Mouse (Mus musculus): ENCODE results near the gene Luc7l.
A peak's percentile ranks its signal among the peaks of the same experiment; 100 is the strongest.

Luc7l gene

DNA sequence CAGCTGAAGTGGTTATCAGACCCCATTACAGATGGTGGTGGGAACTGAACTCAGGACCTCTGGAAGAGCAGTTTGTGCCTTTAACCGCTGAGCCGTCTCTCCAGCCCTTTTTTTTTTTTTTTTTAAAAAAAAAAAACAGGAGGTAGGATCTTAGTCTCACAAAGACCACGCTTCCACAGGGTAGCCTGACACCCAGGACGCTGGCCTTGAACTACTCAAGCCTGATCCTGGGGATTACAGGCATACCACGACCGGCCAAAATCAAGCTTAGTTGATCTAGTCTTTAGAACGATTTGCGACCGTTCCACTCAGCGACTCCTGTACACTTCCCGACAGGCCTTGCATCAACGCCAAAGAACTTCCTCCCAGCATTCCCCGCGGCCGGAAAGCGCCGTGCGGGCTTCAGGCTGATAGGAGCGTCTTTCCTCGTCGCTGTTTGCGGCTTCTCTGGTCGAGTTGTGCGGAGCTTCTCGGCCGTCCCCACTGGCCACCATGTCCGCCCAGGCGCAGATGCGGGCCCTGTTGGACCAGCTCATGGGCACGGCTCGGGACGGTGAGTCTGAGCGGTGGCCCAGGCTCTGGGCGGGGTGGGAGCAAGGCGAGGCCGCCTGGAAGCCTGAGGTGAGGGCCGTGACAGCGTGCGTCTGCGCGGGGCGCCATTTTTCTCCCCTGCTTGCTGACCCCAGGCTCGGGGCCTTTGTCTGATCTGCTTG, at the start of gene Luc7l:
TSS of gene Luc7l (plus strand) at position 358 of the 713 bp plus-strand sequence.
- DNase-seq = peak; percentile 93

DNA sequence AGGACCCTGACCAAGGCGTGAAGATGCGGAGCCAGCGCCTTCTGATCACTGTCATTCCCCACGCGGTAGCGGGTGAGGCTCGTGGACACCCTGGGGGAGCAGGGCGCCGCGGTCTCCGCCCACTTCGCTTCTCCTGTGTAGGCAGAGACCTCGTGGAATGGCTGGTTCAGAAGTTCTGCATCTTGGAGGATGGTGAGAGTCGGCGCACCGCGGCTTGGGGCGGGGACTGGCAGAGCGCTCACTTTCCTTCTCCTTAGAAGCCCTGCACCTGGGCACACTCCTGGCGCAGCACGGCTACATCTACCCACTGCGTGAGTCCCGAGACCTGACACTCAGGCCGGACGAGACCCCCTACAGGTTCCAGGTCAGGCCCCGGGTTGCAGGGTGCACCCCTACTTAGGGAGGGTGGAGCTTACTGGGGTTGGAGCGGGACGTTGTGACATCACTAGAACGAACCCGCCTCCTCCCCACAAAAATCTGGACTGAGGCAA, 49.3 kb upstream of the Luc7l start:
- peak; percentile 56 for DNase-seq

DNA sequence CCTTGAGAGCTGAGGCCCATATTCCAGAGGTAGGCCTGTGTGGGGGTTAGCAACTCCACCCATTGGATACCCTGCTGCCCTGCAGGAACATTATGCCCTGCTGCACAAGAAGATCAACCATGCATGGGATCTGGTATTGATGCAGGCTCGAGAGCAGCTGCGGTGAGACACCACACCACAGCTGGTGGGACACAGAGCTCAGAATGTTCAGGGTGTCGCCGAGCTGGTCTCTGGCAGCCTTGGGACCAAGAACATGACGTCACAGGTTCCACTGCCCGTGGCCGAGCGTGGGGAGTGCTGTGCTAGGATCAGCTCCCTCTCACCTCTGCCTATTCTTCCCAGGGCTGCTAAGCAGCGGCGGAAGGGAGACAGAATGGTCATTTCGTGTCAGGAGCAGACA, 47.9 kb upstream of the Luc7l start:
- DNase-seq = no peak

DNA sequence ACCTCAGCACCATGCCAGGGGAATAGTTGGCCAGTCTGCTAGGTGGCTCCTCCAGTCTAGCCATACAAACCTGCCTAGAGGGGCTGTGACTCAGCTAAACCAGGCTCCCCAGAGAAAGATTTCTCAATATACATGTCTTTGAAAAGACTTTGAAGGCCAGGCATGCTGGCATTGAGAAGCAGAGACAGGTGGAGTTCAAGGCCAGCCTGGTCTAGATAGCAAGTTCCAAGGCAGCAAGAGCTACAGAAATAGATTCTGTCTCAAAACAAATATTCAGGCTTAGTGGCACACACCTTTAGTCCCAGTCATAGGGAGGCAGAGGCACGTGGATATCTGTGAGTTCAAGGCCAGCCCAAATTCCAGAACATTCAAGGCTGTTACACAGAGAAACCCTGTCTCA, 46.3 kb upstream of the Luc7l start:
- no peak for DNase-seq

DNA sequence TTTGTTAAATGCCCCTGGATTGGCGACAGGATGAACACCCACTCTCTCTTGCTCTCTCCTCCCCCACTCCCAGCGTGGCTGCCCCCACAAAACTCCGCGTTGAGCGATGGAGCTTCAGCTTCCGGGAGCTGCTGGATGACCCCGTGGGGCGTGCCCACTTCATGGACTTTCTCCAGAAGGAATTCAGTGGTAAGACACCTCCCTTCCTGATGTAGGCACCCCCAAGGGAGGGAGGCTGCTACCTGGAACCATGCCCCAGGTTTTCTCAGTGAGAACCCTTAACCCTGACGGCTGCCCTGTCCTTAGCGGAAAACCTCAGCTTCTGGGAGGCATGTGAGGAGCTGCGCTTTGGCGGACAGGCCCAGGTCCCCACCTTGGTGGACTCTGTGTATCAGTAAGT, 45.0 kb upstream of the Luc7l start, which contains the start of gene Arhgdig:
TSS of gene Arhgdig (minus strand) at position 101 of the 400 bp plus-strand sequence.
- no peak for DNase-seq

DNA sequence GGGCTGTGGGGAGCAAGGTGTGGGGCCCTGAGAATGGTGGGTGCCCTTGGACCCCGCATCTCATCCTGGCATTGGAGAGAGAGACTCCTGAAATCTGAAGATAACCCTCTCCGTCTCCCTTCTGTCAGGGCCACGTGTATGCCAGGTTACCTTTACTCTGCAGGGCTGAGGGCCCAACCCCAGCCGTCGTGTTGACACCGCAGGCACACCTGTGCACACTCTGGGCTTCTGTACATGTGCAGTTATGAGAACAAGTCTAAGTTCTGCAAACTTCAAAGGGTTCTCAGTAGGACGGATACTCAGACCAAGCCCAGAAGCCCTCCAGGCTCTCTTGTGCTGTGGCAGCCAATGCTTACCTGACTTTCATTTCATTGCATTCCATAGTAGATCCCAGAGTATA, 40.5 kb upstream of the Luc7l start:
- DNase-seq = no peak

DNA sequence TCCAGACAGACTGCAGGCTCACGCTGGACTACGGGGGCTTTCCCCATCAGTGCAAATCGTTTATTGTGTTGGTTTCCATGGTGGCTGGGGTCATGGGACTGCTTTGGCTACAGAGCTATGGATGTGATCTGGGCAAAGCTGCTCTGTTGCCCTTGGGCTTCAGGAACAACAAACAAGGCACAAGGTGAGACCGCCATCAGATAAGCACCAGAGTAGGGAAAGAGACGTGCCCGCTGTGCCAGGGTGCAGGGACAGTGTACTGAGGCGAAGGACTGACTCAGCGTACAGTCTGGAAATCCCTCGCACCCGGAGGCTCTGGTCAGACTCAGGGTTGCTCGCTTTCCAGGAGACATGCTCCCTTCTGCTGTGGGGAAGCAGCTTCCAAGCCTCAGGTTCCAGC, 40.0 kb upstream of the Luc7l start:
- DNase-seq = no peak

DNA sequence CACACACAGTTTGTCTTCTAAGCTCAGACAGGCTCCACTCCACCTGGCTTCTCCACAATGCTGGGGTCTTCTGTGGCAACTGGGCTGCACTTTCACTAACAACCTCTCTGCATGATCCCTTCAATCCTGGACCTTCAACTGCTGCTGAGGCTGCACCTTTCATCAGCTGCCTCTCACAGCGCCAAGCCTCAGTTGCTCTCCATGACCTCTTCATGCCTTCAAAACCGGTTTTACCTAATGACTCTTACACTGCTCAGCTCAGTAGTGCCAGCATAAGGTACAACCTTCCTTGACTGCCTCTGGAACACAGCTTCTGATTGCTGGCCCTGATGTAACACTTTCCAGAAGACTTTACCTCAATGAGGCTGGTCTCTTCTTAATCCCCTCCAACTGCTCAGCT, 31.2 kb upstream of the Luc7l start:
- DNase-seq = no peak

DNA sequence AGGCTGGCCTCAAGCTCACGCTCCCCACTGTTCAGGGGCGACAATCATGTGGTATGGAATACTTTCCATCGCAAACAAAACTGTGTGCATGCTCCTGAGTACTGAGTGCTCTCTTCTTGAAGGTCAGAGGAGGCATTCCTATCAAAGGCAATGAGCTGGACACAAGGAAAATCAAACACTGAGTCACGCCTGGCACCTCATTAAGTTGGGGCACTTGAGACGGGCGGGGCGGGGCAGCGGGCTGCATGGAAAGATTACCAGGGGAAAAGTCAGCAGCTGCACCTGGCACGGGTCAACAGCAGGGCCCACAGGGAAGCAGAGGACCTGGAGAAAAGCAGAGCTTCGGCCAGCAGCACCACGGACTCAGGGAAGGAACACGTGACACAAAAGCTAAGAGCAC, 27.5 kb upstream of the Luc7l start:
- DNase-seq = no peak

DNA sequence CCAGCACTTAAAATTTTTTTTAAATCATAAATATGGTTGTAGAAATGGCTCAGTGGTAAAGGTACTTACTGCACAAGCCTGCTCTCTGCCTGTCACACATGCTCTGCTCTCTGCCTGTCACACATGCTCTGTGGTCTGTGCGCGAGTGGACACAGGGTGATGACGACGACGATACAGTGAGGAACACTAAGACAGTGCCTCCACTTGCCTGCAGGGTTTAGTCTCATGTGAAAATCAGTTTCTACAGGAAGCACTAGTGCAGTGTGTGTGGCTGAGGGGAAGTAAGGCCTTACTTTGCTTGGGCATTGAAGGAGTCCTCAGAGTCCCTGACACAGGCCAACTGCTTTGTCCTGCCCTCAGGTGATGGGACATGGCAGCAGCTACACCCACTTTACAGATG, 22.9 kb upstream of the Luc7l start:
- DNase-seq = no peak

DNA sequence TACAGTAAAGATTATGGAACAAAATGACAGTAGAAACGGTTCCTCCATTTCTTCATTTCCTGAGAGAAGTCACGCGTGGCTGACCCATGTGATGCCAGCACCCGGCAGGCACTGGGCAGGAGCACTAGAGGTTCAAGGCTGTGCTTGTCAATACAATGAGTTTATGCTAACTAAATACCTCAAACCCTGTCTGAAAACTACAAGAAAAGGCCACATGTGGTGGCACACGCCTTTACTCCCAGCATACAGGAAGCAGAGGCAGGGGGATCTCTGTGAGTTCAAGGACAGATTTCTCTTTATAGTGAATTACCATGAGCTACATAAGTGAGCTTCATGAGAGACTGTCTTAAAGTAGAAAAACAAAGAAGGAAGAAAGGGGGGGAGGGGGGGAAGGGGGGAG, 21.5 kb upstream of the Luc7l start:
- DNase-seq = no peak

DNA sequence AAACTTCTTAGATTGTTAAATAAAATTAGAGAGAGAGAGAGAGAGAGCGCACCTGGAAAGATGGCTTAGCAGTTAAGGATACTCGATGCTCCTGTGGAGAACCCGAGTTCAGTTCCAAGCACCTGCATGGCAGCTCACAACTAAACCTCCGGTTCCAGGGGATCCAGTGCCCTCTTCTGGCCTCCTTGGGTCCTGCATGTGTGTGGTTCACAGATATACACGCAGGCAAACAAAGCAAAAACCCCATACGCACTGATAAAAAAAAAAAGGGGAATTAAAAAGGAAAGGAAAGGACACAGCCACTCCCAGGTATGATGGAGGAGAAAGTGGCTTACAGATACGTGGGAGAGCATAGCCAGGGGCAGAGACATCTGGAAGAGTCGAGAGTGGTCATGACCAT, 19.8 kb upstream of the Luc7l start:
- no peak for DNase-seq

DNA sequence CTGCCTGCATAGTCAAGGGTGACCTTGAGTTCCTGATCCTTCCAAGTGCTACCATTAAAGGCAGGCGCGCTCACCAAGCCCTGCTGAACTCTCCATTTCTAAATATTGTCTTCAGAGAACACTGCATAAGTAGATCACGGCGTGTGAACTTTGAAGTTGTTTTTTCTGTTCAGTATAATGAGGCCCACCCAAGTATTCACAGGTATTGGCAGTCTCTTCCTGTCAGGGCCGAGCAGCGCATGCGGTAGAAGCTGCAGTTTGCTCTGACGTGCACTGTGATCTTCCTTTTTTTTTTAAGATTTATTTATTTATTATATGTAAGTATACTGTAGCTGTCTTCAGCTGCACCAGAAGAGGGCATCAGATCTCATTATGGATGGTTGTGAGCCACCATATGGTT, 18.3 kb upstream of the Luc7l start:
- DNase-seq = no peak

DNA sequence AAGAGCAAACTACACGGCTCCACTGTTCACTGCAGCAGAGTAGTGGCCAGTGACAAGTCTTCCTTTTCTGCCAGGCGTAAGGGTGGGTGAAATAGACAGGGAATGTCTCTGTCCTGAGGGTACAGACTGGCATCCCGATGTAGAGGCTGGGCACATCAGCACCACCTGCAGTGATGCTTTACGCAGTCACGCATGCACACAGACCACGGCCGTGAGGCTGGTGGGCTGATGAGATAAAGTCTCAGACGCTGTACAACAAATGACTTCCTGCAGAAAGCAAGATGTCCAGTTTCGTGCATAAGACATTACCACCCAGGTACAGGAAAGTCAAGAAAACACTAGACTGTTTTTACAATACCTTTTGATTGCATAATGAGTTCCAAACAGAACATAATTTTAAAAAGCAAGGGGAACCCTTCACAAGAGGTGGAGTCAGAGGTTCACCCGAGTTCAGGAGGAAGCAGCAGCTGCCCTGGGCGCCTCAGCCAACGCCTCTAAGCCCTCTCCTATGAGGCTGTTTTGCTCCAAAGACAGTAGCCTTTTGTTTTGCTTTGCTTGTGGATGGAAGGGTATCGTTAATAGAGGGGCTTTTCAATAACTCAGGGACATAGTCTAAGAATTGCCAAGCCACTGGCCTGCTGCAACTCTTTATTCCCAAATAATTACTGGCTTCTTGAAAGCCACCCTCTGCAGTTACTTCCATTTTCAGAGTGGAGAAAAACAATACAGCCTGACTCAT, 17.4 kb upstream of the Luc7l start:
- no peak for DNase-seq

DNA sequence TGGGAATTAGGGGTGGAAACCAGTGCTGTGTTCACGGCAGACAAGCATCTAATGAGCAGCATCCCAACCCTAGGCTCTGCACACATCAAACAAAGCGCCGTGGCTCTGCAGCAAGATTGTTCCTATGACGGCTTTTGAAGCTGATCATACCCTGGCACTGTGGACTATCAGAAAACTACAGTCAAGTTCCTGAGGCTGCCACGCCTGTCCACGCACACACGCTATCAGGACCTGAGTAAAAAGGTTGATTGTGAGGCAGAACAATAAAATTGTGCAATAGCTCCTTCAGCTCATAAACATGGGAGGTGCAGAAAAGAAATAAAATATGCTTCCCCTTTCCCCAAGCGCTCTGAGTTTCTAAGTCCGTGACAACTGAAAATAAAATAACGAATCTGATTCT, 15.0 kb upstream of the Luc7l start:
- DNase-seq = no peak

DNA sequence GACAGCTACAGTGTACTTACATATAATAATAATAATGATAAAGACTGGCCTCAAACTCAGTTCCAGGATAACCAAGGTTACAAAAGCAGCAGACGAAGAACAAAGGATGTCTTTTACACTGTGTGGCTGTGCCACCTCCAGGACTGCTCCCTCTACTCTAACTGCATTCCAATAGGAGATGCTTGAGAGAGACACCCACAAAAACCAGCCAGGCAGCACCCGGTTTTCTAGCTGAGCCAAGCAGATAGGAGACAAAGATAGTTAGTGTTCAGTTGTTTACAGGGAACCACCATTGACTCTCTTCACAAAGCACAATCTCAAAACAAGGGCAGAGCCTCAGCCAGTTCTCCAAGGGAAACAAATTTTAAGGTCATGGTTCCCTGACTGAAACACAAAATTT, 13.1 kb upstream of the Luc7l start:
- DNase-seq = peak; percentile 51

DNA sequence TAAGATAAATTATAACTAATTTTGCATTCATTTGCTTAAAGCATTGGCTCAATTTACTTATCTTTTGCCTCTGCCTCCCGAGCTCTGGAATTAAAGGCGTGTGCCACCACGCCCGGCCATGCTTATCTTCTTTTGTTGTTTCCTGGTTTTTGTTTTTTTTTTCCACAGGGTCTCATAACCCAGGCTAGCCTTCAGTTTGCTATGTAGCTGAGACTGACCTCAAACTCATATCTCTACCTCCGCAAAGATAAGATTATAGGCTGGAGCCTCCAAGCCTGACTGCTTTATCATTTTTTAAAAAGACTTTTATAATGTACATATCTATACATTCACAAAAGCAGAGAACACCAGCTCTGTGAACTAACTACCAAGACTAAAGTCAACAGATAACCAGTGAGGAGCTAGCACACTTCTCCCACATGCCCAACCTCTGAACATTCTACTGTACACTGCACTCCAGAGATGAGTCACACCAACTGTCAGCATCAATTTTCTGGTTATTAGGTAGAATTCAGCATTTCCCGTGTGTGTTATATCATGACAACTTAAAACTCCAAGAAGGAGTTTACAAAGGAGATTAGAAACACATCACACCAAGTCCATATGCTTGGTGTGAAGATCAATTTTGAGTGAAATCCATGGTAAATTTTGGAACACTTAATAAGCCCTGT, 12.4 kb upstream of the Luc7l start:
- no peak for DNase-seq

DNA sequence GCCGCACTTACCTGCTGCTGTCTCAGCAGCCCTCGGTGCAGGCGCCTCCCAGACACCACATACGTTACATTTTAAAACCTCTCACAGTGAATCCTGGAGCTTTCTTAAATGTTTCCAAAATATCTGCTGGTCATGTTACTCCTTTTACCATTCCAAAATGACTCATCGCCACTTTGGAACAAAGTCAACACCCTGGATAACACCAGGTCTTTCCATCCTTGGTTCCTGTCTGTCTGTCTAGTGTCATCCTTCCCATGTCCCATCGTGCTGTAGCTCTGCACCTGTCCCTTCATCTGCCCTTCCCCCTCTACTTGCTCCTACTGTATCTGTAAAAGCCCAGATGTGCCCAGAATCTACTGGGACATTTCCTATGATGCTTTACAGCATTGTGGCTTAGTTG, 11.7 kb upstream of the Luc7l start:
- no peak for DNase-seq

DNA sequence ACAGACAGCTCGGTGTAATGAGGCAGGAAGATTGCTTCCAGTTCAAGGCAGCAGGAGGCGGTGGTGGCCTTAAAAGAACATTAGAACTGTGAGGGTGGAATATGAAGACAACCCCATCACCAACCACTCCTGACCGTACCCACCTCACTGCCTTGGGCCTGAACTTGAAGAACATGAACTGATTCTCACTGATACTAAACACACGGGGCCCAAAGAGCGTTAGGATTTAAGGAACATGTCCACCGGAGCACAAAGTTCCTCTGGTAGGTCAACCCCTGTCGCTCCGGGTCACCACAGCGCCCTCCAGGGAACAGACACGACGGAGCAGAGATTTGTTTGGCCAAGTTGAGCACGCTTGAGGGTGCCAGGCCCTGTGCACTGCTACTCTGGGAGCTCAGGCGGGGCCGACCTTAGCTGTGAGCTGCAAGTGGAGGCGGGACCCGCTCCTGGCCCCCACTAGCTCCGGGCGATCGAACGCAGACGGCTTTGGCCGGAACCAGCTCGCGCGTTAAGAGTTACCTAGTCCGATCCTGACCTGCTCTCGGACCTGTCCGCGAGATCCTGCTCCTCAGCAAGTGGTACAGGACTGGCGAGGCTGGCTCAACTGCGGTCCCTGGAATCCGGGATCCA, 9.1 kb upstream of the Luc7l start:
- peak; percentile 74 for DNase-seq

DNA sequence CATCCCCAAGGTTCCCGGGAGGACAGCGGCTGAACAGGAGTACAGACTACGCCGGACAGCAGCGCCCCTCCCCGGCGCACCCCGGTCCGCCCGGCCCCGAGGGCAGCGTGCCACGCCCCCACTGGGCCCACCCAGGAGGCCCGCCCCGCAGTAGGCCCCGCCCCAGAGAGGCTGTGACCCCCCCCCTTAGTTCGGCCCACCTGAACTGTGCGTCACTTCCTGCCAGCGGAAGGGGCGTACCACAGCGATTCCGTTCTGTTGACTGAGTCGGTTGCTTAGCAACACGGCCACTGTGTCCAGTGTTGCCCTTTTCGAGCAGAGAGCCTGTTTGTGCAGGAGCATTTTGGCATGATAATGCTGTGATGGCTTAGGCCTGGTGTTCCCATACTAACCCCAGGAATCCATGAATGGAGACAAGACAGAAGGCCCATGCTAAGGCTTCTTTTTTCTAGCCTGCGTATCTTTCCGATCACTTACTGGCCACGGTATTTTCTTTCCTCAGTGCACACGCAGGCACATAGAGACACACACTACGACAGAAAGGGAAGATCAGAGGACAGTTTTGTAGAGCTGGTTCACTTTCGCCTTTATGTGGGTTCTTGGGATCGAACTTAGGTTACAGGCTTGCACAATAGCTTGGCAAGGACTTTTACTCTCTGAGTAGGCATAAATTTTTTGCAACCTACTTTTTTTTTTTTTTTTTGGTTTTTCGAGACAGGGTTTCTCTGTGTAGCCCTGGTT, 8.4 kb upstream of the Luc7l start, which contains the start of gene Fam234a:
TSS of gene Fam234a (minus strand) at position 142 of the 741 bp plus-strand sequence.
- peak; percentile 97 for DNase-seq

DNA sequence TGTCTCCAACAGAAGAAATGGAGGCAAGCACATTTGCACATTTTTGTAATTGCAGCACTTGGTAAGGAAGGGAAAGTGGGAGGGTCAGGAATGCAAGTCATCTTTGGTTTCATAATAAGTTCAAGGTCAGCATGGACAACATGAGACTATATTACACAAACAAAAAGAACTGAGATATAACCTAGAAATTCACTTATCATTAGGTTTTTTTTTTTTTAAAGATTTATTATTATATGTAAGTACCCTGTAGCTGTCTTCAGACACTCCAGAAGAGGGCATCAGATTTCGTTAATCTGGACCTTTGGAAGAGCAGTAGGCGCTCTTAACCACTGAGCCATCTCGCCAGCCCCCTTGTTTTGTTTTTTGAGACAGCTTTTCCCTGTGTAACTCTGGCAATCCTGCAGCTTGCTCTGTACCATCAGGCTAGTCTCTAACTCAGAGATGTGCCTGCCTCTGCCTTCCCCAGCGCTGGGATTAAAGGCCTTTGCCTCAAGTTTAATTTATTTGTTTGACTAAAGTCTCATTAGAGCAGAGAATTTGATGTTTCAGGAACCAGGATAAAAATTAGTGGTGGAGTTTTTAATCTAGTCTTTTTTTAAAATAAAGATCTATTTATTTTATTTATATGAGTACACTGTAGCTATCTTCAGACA, 684 bp upstream of the Luc7l start:
- no peak for DNase-seq

DNA sequence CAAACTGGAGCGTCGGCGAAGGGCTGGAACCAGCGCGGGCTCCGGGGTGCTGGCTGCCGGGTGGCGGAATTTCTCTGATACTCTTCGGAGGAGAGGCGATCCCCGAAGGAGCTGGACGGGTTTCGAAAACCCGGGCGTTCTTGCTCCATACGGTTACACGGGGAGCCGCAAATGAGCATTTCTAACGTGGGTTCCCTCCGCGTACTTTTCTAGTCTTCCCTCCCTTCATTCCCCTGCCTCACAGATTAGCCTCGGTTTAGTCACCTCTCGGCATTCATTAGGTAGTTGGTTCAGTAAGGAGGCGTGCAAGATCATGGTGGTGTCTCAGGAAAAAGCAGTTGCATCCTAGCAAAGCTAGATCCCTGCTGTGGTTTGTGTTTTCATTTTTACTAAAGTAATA, 703 bp downstream of the Luc7l start:
- DNase-seq = no peak

Measured in layer of hippocampus, adult 9-11 months (tissue).